Mouse (Mus musculus) large intestine, adult 2 months (tissue): Measurements from ENCODE around the gene Hadh. TPM values are rescaled to one million over a fixed set of nuclear protein-coding genes. Genes with fewer than 3 reads are reported as not detected.

Experiments used
- DNase-seq: peaks from one replicate; pipeline ENCODE4 v3.0.0-alpha.2; 2012; ENCODE audit warnings: low read depth, low spot score
- WGBS: fragments of 180-500 bp; shearing (Covaris S2); methylation state at CpG from one replicate; pipeline ENCODE4 v1.1.7; 2018; 5-methylcytosine and 5-hydroxymethylcytosine counted together
- polyA plus RNA-seq: library from polyadenylated mRNA; depleted of rRNA; stranded (reverse); fragments of >200 nt; gene quantifications from 2 replicates; pipeline ENCODE4 v1.2.3, GENCODE M21; 2012

Hadh gene
- polyA plus RNA-seq, 1 experiment = 210 TPM

DNA sequence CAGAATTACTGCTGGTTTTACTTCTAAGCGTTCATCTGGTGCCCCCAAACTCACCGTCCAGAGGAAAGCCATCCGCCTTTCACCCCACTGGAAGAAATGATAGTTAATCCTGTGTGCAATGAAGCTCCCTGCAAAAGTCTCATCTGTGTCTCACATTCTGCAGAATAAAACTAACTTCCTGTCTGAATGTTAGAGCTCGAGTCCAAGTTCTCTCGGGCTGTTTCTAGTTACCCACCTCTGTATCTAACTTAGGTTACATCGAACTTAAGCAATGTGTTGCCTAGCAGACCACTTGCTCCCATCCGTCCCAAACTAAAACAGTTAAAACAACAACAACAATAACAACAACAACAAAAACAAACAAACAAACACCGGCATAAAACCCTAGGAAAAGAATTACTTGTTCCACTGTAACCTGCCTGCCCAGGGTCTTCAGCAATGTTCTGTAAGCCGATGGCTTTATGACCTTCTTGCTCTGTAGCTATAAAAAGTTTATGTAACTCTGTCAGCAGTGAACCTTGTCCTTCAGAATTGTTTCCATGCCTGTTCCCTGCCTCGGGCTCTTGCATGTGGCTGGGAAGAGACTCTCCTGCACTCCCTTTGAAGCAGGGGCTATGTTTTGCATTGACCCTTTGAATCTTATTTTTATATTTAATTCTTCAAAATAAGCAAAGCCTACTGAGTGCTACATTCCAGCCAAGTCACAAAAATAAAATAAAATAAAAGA is 636 bp upstream of the Hadh start:
- DNase-seq = peak; percentile 63
- 5% methylated on average over 10 of the region's 10 CpGs for WGBS

DNA sequence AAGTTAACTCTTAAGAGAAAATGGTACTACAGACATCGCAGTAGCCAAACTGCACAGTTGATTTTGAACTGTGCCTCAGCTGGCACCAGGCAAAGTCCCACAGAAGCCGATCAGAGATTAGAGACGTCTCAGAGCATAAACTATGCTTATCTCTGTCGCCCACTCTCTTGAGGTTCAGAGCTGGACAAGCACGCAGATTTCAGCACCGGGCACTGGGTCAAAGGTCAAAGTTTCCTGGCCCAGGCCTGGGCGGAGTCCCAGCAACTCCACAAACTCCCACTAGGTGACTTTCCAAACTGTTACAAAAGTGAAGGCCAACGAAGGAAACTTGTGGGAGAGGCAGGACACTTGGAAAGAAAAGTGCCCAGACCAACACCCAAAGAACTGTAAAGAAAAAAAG is 744 bp downstream of the Hadh start:
- WGBS = 4% methylated on average over 8 of the region's 8 CpGs
- DNase-seq = peak; percentile 75

GRCm38 (mm10) chr3:131270381-131270780 is 1.5 kb downstream of the Hadh start:
- 50% methylated on average over 6 of the region's 6 CpGs for WGBS
- DNase-seq = no peak

GRCm38 (mm10) chr3:131266366-131267050 is 5.4 kb downstream of the Hadh start:
- DNase-seq = no peak
- 14% methylated on average over 3 of the region's 3 CpGs for WGBS

- WGBS = 85% methylated on average over 8 of the region's 8 CpGs
- DNase-seq = no peak
These were observed 6.4 kb downstream of the Hadh start for GRCm38 (mm10) chr3:131265516-131265915.

DNA sequence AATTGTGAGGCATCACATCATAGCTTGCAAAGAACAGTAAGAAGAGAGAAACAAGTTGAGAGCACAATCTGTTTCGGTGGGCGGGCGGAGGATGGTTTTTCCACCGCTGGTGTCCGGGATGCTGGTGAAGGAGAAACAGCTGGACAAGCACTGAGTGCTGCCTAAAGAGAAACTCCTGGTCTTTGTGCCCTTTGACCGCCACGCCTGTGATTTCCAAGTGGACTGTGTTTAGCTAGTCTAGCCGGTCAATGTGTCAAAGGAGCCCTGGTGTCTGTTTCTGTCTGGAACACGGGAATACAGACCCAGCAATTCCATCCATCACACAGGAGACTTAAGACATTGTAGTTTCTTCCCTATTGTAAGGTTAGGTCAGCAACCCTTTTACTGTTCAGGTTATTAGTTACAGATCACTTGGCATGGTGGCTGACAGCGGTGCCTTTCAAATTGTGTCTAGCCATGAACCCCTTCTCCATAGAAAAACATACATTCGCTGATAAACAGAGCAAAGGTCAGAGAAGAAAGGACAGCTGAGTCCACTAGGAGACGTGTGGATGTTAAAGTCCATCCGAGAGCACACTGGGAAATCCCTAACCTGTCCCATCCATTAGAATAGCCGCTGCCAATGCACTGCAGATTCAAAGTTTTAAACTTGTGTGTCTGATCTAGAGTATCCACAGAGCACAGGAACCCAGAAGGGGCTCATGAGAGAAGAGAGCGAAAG is 8.0 kb downstream of the Hadh start:
- DNase-seq = no peak
- 61% methylated on average over 15 of the region's 15 CpGs for WGBS

DNA sequence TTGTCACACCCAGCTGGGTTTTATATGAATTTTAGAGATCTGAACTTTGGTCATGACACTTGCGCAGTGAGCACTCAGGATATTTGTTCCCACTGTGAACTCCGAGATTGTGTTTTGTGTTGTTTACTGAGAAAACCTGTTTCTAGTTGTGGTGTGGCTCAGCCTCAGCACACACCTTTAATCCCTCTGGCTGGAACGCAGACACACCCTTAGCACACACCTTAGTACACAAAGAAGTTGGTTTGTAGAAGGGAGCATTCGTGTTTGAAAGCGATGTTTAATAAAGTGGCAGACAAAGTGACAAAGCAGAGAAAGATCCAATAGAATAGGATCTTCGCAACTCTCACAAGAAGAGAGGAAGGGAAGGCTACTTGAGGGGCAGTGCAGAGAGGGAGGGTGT is 11.5 kb downstream of the Hadh start:
- WGBS = 75% methylated on average over 6 of the region's 6 CpGs

GRCm38 (mm10) chr3:131259392-131259965 is 12.4 kb downstream of the Hadh start:
- no peak for DNase-seq
- 90% methylated on average over 9 of the region's 9 CpGs for WGBS

More for the DNA sequence above, 11.5 kb downstream of the Hadh start:
- no peak for DNase-seq

DNA sequence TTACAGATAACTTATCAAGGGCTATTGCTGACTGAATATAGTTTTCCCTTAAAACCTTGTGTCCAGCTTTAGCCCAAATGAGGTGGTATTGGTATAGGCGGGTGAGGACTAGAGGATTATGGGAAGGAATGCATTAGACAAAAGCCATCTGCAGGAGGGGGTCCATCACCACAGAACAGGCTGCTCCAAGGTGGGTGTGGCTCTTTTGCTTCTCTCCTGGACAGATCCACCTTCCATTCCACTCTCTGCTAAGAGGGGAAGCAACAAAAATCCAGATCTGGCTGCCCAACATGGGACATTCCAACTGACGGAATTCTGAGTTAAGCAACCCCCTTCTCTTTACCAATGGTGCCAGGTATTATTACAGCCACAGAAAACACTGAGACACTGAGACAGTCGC is 13.0 kb downstream of the Hadh start:
- no peak for DNase-seq
- 88% methylated on average over 3 of the region's 3 CpGs for WGBS

DNA sequence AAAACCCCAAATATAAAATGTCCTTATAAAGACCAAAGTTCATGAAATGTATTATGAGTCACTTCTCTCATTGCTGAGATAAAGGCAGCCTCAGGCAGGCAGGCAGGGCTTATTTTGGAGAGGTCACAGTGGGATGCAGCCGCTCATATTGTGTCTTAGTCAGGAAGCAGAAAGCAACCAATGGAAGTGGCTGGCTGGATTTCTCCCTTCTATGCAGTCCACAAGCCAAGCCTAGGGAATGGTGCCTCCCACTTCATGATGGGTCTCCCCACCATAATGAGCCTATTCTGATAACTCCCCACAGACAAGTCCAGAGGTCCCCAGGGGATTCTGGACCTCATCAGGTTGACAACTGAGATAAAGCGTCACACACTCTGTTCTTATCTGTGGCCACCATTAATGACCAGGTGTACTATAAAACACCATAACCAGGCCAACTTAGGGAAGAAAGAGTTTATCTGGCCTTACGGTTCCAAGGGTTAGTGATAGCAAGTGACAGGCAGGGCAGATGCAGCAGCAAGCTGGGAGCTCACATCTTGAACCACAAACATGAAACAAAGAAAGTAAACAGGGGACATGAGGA is 16.4 kb downstream of the Hadh start:
- 85% methylated on average over 3 of the region's 3 CpGs for WGBS
- no peak for DNase-seq

DNA sequence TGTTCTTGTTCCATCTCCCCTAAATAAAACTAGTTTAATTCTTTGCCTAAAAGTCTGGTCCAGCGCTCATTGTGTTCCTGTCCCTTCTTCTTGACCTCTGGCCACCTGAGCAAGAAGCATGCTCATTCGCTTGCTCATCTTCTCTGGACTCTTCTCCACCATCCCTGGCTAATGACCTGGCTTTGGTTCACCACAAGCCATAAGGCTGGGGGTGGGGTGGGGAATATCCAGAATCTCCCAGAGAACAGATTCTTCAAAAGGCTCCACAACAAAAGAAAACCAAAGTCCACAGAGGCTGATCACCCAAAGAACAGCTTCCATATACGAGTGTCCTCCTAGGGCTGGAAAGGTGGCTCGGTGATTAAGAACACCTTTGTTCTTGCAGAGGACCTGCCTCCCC is 16.9 kb downstream of the Hadh start:
- 74% methylated on average over 4 of the region's 4 CpGs for WGBS
- no peak for DNase-seq

DNA sequence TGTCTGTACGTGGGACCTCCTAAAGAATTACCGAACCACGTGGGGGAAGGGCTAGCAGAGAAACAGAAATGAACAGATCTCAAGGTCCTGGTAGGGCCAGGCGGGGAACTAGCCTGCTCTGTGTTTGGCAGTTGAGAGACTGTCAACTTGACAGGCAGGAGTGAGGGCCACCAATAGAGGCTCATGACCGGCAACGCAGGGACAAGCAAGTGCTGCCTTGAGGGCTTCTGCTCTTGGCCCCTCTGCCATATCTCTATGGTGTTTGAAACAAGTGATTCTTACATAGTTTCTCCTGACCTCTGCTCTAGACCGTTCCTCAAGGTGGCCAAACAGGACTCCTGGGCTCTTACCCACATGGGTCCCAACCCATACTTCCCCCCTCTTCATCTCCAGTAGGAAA is 20.3 kb downstream of the Hadh start:
- WGBS = 88% methylated on average over 7 of the region's 7 CpGs
- DNase-seq = no peak

DNA sequence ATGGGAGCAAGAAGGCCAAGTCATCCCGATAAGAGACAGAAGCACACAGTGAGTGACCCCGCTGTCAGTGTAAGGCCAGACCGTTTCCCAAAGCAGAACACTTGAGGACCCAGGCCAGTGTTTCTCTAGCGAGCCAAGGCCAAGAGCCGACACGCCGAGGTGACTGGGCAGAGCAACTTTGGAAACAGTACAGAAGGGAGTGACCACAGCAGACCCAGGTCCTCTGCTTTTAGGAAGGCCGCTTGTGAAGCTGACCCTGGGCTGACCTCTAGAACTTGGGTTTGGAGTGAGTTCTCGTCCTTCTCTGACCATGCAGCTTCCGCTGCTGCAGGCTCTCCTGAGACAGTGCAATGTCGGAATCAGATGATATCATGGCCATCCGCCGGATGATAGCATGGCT is 20.9 kb downstream of the Hadh start:
- 88% methylated on average over 13 of the region's 13 CpGs for WGBS
- no peak for DNase-seq

DNA sequence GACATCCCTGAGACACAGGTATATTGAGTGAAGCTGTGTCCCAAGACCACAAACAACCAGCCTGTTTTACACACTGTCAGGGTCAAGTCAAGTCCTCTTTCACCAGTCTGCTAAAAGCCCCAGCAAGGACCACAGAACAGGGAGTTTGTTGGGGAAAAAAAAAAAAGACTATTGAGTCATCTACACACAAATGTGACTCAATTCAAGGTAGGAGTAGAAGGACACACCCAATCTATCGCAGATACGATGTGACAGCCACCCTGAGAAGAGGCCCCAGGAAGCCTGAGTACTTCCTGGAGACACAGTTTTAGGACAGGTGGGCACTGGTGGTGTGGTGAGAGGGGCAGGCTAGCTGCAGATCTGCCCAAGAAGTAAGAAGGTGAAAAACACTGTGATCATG is 21.6 kb downstream of the Hadh start:
- DNase-seq = no peak
- WGBS = 29% methylated on average over 2 of the region's 2 CpGs

DNA sequence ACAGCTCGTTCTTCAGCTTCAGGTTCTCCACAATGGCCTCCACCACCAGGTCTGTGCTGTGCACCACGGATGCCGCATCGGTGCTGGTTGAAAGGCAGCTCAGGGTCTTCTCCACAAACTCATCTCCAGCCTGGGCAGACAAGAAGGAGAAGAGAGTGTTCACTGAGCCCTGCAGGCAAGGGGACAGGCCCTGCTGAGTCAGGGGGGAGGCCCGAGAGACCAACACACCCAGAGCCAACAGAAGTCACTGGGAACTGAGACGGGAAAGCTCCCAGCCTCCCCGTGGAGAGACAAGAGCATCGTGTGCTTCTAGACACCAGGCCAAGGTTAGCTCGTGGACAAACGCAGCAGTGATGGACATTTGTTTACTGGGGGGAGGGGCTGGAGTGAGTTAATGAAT is 23.5 kb downstream of the Hadh start:
- WGBS = 80% methylated on average over 10 of the region's 10 CpGs
- no peak for DNase-seq

DNA sequence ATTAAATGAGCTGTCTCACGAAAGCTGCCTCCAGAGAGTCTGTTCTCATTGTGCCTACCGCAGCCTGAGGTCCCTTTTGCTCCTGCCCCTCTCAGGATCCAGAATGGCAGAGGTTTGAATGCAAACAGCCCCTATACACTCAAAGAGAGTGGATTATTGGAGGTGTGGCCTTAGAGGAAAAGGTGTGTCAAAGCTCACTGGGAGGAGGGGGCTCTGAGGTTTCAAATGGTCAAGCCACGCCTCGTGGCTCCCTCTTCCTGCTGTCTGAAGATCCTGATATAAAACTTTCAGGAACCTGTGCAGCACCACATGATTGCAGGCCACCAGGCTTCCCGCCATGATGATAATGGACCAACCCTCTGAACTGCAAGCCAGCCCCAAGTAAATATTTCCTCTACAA is 24.1 kb downstream of the Hadh start:
- 72% methylated on average over 5 of the region's 5 CpGs for WGBS
- no peak for DNase-seq

GRCm38 (mm10) chr3:131247447-131247846 is 24.5 kb downstream of the Hadh start:
- 87% methylated on average over 6 of the region's 6 CpGs for WGBS
- DNase-seq = no peak

GRCm38 (mm10) chr3:131246579-131247046 is 25.3 kb downstream of the Hadh start:
- DNase-seq = no peak

GRCm38 (mm10) chr3:131245766-131246578 is 25.9 kb downstream of the Hadh start:
- WGBS = 52% methylated on average over 11 of the region's 11 CpGs
- DNase-seq = no peak

More at GRCm38 (mm10) chr3:131246579-131247046, 25.3 kb downstream of the Hadh start:
- WGBS = 82% methylated on average over 8 of the region's 8 CpGs
